Mouse (Mus musculus): Measurements from ENCODE around the gene Cpm. TPM values are rescaled to one million over a fixed set of nuclear protein-coding genes. Genes with fewer than 3 reads are reported as not detected.
A peak's percentile ranks its signal among the peaks of the same experiment; 100 is the strongest.
"Not testable (repeated sequence)": the region's sequence is repeated elsewhere in the genome, so short reads cannot be mapped to it uniquely, and the experiment has no call there.

Cpm gene
- total RNA-seq, 2 experiments from 2014 or later = 5.1 to 5.3 TPM

DNA sequence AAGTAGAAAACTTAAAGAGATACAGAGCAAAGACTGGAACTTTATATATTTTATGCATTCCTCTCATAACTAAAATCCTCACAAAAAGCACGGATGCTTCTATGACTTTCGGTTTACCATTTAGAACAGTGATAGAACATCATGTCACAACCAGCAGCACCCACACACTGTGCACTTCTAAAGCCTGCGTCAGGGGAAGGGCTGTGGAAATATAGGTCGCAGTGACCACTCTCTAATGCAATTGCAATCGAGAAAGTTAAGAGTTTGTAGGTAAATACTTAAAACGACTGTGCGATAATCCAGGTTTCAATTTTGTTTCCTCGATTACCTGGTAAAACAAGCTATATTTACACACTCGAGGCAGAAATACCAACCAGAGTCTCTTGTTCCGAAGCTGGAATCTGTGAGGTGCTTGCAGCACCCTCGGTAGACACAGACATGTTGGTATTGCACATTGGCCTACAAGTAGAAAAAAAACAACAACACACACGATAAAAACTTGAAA, 80.1 kb downstream of the Cpm start:
- intact Hi-C loops (cut with DNase I) = no loop called here
- no peak for DNase-seq

DNA sequence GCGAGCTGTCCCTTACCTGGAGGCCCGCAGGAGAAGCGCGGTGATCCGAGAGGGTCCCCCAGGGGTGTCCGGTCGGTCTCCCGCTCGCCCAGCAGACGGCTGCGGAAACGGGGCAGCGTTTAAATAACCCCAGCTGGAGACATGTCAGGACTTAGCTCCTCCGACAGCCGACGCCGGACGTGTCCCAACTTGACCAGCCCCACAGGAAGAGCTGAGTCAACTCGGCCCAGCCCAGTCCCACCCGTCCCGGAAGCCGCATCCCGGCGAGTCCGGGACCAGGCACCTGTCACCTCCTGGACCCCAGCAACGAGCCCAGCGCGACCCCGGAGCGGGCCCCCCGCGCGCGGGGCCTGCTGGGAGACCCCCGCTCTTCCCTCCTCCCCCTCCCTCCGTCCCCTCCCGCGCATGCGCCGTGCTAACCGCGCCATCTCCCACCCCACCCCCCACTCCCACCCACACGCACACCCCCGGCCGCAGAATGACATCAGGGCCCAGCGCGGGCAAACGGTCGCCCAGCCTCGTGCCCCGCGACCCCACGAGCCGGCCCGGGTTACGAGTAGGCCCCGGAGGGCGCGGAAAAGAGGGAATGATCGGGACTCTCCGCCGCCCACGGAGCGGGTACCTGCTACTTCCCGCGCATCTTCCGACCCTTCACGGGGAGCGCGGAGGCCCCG, 80.8 kb downstream of the Cpm start:
- DNase-seq = peak; percentile 82 to 87
- intact Hi-C loops (cut with DNase I) = no loop called here

DNA sequence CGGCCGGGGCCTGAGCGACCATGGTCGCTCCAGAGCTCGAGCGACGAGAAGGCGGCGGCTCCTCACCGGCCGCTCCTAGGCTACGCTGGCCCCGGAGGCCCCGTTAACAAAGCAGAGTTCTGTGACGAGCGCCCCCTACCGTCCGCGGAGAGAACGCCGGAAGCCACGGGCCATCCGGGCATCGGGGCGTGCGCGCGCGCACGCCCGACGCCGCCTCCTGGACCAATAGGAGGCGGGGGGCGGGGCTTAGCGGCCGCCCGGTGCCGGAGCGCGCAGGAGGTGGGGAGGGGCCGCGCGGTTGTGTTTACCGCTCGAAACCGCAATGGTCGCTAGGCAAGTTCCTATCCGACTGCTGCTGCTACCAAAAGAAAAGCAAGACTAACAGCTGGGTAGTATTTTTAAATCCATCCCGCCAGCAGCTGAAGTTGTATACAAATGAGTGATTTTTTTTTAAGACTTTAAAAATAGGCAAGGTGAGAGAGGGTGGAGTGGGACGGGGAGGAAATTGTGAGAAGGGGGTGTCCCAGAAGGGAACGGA, 81.4 kb downstream of the Cpm start, which contains the start of gene Mdm2:
Mdm2 (minus strand) TSS at position 155 of the 538 bp plus-strand sequence.
- DNase-seq = peak; percentile 99
- intact Hi-C loops (cut with DNase I) = no loop called here

DNA sequence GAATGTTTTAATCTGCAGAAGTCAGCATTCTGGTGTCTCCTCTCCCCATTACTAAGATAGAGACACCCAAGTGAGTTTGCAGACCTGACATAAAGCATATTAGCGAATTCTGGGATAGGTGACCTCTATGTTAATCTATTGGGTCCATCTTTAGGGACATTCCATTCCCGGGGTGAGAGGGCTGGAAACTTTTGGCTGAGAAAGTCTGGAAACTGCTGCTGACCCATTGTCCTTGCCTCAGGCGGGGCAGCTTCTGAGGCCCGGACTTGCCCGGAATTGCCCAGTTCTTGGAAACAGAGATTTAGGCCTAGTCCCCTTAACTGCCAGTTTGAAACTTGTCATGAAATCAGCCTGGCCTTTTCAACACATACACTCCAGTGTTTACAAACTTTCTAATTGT, 82.1 kb downstream of the Cpm start:
- intact Hi-C loops (cut with DNase I) = no loop called here
- no peak for DNase-seq

DNA sequence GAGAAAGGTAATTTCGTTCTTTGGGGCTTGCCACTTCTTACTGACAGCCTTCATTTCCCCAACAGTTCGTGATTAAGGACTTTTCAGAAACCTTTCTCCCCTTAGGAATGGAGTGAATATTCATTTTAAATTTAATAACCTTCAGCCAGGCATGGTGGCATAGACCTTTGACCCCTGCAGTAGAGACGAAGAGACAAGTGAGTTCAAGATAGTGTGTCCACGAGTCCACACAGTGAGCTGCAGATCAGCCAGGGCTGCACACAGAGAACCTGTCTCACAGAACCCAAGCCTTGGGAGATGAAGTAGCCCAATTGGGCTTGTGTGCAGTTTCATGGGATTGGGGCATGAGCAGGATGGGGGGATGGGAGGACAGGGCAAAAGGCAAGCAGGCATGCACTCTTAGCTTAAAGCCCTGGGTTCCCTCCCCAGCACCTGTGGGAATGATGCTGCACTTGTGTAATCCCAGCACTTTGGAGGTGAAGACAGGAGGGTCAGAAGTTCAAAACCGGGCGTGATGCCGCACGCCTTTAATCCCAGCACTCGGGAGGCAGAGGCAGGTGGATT, 83.0 kb downstream of the Cpm start:
- intact Hi-C loops (cut with DNase I) = no loop called here

DNA sequence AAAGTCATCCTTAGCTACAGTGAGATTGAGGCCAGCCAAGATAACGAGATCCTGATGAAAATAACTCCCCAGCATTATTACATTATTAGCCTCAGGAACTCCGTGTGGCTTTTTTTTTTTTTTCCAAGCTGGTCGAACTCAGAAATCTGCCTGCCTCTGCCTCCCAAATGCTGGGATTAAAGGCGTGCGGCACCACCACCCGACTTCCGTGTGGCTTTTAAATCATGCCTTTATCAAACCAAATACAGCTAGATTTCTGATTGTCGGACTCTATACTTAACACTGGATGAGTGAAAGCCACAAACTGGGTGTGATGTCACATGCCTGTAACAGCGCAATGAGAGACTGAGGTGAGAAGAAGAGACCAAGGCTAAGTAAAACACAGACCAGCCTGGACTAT, 83.6 kb downstream of the Cpm start:
- intact Hi-C loops (cut with DNase I) = no loop called here
- no peak for DNase-seq

More for the DNA sequence above, 83.0 kb downstream of the Cpm start:
- DNase-seq = no peak

DNA sequence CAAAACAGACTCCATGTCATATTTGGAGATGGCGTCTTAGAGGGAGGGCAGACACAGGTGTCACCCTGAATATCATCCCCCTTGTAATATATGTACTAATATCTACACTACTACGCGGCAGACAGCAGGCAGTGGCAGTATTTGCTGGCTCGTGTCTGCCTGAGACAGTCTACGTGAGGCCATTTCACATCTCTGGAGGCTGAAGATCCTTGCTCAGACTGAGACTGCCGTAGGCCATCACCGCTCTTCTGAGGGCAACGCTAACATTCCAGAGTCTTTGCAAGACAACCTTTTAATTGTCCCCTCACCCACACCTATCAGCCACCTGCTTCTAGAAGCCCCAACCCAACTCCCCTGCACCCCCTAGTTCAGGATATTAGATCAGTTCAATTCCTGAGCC, 84.2 kb downstream of the Cpm start:
- intact Hi-C loops (cut with DNase I) = no loop called here

DNA sequence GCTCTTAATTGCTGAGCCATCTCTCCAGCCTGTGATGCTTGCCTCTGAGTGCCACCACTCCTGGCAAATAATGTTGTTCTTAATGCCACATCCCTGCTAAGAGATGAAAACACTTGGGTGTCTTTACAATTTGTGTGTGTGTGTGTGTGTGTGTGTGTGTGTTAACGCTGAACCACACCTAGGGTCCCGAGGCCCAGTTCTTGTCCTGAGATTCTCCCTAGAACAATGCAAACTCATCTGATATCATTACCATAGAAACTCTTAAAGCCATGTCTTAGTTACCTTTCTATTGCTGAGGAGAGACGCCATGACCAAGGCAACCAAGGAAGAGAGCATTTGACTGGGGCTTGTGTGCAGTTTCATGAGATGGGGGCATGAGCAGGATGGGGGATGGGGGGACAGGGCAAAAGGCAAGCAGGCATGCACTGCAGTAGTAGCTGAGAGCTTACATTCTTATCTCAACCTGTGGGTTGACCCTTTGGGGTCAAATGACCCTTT, 84.8 kb downstream of the Cpm start:
- intact Hi-C loops (cut with DNase I) = no loop called here
- DNase-seq = no peak

More for the DNA sequence above, 84.2 kb downstream of the Cpm start:
- no peak for DNase-seq

DNA sequence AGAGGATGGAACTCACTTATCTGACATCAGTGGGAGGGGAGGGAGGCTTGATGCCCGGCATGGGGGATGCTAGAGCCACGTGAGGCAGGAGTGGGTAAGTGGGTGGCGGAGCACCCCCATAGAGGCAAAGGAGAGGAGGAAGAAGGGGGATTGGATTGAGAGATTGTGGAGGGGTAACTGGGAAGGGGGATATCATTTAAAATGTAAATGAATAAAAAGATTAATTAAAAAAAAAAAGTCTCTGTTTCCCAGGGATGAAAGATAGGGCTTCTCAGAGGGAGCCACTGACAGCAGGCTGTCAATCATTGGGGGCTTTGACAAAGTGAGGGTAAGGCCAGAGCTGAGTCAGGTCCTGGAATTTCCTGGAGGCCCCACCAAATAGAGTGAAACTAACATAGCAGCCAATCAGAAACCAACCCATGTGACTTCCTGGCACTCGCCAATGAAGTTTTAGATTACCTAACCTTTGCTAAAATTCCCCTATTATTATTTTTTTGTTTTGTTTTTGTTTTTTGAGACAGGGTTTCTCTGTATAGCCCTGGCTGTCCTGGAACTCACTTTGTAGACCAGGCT, 85.7 kb downstream of the Cpm start:
- intact Hi-C loops (cut with DNase I) = no loop called here
- DNase-seq = no peak

DNA sequence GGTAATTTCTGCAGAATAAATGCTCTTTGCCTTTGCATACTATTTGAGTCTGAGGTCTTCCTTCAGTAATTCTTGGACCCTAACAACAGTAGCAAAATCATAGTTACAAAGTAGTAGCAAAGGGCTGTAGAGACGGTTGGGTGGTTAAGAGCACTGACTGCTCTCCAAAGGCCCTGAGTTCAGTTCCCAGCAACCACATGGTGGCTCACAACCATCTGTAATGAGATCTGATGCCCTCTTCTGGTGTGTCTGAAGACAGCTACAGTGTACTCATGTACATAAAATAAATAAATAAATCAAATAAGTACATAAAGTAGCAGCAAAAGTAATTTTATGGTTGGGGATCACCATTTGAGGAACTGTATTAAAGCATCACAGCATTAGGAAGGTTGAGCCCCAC, 86.4 kb downstream of the Cpm start:
- DNase-seq; intact Hi-C loops (cut with DNase I): not testable (repeated sequence)

DNA sequence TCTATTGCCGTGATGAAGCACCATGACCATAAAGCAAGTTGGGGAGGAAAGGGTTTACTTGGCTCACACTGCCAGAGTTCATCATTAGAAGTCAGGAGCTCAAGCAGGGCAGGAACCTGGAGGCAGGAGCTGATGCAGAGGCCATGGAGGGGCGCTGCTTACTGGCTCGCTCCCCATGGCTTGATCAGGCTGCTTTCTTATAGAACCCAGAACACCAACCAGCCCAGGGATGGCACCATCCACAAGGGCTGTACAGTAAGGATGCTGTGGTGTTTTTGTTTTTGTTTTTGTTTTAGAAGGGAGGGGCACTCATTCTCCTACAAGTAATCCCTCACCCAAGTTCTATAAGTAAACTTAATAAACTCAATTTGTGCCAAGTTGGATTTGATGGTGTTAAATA, 87.4 kb downstream of the Cpm start:
- no peak for DNase-seq
- intact Hi-C loops (cut with DNase I) = no loop called here

DNA sequence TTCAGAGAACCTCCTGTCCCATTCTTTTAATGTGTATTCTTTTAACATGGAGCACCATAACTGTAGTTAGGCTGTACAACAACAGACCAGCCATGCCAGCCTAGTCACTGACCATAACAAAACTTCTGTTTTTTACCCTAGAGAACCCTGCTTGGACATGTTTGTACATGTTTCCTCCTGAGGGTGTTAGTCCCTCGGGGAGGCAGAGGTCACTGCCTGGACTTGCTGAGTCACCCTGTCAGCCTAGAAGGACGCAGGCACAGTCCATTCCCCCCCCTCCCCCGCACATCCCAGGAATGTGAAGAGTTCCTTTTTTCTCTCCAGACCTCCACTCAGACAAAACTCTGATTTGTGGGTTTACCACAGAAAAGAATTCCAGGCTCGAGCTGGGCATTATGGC, 88.3 kb downstream of the Cpm start:
- peak; percentile 27 to 47 for DNase-seq
- intact Hi-C loops (cut with DNase I) = no loop called here

DNA sequence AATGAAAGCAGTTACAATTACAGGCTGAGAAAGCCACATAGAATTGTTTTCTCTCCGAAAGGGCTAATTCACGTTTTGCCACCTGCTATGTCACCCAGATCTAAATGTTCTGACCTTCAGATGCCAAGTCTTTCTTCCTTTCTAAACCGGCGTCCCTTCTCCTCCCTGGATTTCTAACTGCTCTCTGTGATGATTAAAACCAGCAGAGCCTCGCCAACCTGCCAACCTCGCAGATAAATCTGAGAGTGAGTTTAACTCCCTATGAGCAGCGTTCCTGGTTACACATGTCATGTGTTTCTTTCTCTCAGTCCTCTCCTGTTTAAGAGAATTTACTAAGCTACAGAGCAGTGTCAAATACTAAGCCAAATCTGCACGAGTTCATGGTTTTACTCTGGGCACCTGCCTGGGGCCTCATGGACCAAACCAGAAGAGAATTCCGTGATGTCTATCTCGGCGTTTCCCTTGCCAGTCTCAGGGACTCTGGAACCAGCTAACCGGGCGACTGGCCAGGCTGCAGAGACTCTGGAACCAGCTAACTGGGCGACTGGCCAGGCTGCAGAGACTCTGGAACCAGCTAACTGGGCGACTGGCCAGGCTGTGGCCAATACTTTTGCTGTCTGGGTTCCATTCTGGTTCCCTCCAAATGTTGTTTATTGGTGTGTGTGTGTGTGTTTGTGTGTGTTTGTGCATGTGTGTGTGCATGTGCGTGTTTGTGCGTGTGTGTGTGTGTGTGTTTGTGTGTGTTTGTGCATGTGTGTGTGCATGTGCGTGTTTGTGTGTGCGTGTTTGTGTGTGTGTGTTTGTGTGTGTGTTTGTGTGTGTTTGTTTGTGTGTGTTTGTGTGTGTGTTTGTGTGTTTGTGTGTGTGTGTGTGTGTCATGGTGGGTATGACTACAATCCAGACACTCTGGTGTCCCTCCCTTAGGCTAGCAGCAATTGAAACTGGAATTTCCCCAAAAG, 89.1 kb downstream of the Cpm start:
- peak; percentile 50 to 54 for DNase-seq

DNA sequence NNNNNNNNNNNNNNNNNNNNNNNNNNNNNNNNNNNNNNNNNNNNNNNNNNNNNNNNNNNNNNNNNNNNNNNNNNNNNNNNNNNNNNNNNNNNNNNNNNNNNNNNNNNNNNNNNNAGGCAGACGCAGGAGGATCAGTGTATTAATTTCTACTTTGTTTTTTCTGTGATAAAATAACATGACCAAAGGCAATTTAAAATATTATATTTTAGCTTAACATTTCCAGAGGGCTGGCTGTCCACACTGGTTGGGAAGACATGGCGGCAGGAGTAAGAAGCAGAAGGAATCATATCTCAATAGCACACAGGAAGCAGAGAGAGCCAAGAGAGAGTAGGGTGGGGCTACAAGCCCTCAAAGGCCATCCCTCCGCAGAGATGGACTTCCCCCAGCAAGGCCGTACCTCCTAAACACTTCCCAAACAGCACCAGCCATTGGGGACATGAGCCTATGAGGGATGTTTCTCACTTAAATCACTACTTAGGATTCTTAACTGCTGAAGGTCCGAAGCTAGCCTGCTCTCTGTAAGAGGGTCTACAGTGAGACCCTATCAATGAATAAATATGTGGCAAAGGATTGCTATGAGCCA, 94.9 kb downstream of the Cpm start:
- intact Hi-C loops (cut with DNase I) = no loop called here
- no peak for DNase-seq

More for the DNA sequence above, 89.1 kb downstream of the Cpm start:
- intact Hi-C loops (cut with DNase I) = no loop called here

DNA sequence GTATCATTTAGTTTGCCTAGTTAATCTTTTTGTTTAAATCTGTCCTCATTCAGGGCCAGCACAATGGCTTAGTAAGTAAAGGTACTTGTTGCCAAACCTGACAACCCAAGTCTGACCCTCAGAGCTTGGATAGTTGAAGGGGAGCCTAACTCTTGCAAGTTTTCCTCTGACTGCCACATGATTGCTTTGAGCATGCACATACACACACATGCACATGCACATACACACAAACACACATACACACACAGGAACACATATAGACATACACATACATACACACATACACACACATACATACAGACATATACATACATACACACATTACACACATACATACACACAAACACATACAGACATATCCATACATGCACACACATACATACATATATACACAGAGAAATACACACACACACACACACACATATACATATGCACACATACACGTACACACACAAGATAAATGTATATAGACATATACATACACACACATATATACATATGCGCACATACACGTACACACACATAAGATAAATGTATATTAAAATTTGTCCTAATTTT, 95.6 kb downstream of the Cpm start:
- intact Hi-C loops (cut with DNase I) = no loop called here
- DNase-seq = no peak

DNA sequence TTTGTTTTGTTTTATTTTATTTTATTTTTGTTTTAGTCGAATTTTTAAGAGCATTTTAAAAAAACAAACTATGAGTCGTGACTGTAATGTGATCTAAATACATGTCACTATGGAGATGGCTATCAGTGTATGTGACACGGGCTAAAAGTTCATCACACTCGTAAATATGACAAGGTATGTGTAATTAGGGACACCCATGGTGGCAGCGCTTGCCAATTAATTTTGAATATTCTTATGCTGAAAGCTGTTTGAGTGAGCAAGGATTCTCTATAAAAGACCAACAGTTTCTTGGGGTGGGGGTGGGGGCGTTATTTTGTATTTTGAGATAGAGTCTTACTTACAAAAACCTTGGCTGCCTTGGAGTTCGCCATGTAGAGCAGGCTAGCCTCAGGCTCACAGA, 96.4 kb downstream of the Cpm start:
- no peak for DNase-seq
- intact Hi-C loops (cut with DNase I) = no loop called here

DNA sequence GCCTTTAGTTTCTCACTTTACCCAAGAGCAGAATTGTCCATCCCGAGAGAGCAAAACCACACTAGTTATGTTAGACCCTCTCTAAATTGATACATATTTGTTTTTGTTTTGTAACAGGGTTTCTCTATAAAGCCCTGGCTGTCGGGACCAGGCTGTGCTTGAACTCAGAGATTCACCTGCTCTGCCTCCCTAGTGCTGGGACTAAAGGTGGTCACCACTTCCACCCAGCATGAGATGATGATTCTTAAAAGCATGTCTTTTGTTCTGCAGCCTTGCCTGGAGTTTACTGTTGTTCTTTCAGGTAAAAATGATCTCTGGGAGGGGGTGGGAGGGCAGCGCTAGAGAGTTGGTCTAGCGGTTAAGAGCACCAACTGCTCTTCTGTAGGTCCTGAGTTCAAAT, 97.0 kb downstream of the Cpm start:
- intact Hi-C loops (cut with DNase I) = no loop called here

DNA sequence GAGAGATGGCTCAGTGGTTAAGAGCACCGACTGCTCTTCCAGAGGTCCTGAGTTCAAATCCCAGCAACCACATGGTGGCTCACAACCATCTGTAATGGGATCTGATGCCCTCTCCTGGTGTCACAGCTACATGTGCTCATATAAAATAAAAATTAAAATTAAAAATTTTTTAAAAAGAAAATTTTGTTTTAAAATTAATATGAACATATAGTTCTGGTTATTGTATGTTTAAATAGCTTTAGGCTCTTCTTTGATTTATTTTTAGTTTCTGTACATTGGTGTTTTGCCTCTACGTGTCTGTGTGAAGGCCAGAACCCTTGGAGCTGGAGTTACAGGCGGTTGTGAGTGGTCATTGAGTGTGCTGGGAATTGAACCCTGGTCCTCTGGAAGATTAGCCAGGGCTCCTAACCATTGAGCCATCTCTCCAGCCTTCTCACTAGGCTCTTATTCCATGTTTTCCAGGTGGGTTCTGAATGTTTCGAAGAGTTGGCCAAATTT, 97.6 kb downstream of the Cpm start:
- intact Hi-C loops (cut with DNase I) = no loop called here
- no peak for DNase-seq

More for the DNA sequence above, 97.0 kb downstream of the Cpm start:
- no peak for DNase-seq

DNA sequence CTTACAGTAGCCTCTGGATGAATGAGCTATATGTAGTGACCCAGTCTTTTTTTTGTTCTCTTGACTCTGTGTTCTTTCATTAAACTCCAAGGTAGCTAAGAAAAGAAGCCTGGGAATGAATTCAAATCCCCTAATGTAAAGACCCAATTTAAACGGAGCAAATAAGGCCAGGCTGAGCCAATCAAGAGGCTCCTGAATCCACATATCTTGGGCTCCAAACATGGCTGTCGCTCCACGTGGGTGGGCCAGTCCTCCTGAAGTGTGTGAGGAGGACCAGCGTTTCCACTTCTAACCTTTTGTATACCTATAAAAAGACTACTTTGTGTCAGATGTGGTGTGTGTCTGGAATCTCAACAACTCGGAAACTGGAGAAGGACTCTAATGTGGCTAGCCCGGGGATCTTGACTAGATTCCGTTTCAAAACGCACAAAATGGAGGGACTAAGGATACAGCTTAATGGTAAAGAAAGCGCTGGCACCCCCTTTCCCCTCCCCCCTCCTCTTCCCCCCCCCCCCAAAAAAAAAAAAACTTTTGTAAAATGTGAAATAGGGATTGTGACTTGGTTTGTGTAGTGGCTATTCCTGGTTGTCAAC, 98.3 kb downstream of the Cpm start:
- DNase-seq = no peak
- intact Hi-C loops (cut with DNase I) = no loop called here

Measured in heart, postnatal 14 days (tissue).